Mouse (Mus musculus) MEL (cell line): ENCODE results near the gene Mroh7. TPM values are rescaled to one million over a fixed set of nuclear protein-coding genes. Genes with fewer than 3 reads are reported as not detected.

Experiments
- DNase-seq: peaks from one replicate; pipeline ENCODE4 v3.0.0; 2011; ENCODE audit warnings: low read depth, low spot score
- H3K27ac ChIP-seq: 2 replicates; pipeline ENCODE4 v1.5.1; 2012; ENCODE audit warnings: low read depth, mild to moderate bottlenecking, control low read depth, low read length, moderate library complexity; ENCODE audit not compliant: control insufficient read depth
- H3K27me3 ChIP-seq, 2 experiments: fragments of 150-350 bp in 1 of 2; sonication (generic) in 1 of 2; 2 replicates each; pipeline ENCODE4 v1.6.1; 2012; ENCODE audit warnings: low read length in 2 of 2, mild to moderate bottlenecking in 2 of 2, improper control_type of control experiment in 1 of 2, moderate library complexity in 1 of 2; ENCODE audit not compliant: insufficient read depth in 2 of 2, control insufficient read depth in 1 of 2
- H3K36me3 ChIP-seq, 2 experiments: 2 replicates each; pipeline ENCODE4 v1.6.1; 2012 to 2014; ENCODE audit warnings: low read length in 2 of 2, improper control_type of control experiment in 1 of 2, inconsistent platforms in 1 of 2, mild to moderate bottlenecking in 1 of 2; ENCODE audit not compliant: insufficient read depth in 2 of 2, control insufficient read depth in 1 of 2
- H3K4me1 ChIP-seq, 2 experiments: fragments of 150-350 bp in 1 of 2; sonication (generic) in 1 of 2; 2 replicates each; pipeline ENCODE4 v1.6.1; 2012; ENCODE audit warnings: low read length in 2 of 2, improper control_type of control experiment in 1 of 2, mild to moderate bottlenecking in 1 of 2; ENCODE audit not compliant: insufficient read depth in 2 of 2, control insufficient read depth in 1 of 2
- H3K4me3 ChIP-seq, 2 experiments: fragments of 150-350 bp in 1 of 2; sonication (generic) in 1 of 2; 2 replicates each; pipeline ENCODE4 v1.5.1; 2012; ENCODE audit warnings: low read depth in 2 of 2, low read length in 2 of 2, mild to moderate bottlenecking in 2 of 2, moderate library complexity in 2 of 2, control low read depth in 1 of 2, improper control_type of control experiment in 1 of 2; ENCODE audit not compliant: control insufficient read depth in 1 of 2, insufficient read depth in 1 of 2
- H3K79me2 ChIP-seq: 2 replicates; pipeline ENCODE4 v1.6.1; 2012; ENCODE audit warnings: mild to moderate bottlenecking, low read length, moderate library complexity; ENCODE audit not compliant: control insufficient read depth, poor library complexity, insufficient read depth
- H3K9ac ChIP-seq: 2 replicates; pipeline ENCODE4 v1.6.1; 2012; ENCODE audit warnings: low read depth, mild to moderate bottlenecking, control low read depth, low read length, moderate library complexity; ENCODE audit not compliant: control insufficient read depth, poor library complexity, severe bottlenecking
- H3K9me3 ChIP-seq: fragments of 150-350 bp; sonication (generic); replicated peaks from 2 replicates; pipeline ENCODE4 v1.6.1; 2012; ENCODE audit warnings: mild to moderate bottlenecking, low read length, improper control_type of control experiment, moderate library complexity; ENCODE audit not compliant: insufficient read depth
- CHD2 ChIP-seq: IDR thresholded peaks from 2 replicates; pipeline ENCODE4 v1.6.1; 2011; ENCODE audit warnings: low read length, improper control_type of control experiment
- CTCF ChIP-seq, 3 experiments: IDR thresholded peaks in 2 of 3; conservative IDR thresholded peaks in 1 of 3; 2 replicates each; pipeline ENCODE4 v1.5.1; 2011 to 2012; ENCODE audit warnings: low read length in 3 of 3, low read depth in 2 of 3, mild to moderate bottlenecking in 2 of 3, improper control_type of control experiment in 1 of 3, inconsistent platforms in 1 of 3, mixed read lengths in 1 of 3, moderate library complexity in 1 of 3; ENCODE audit not compliant: control insufficient read depth in 1 of 3, insufficient read depth in 1 of 3, poor library complexity in 1 of 3, severe bottlenecking in 1 of 3
- EP300 ChIP-seq, 2 experiments: IDR thresholded peaks; 2 replicates each; pipeline ENCODE4 v1.6.1; 2011; ENCODE audit warnings: improper control_type of control experiment in 2 of 2, low read length in 2 of 2, low read depth in 1 of 2, mild to moderate bottlenecking in 1 of 2
- ETS1 ChIP-seq: IDR thresholded peaks from 2 replicates; pipeline ENCODE4 v1.6.1; 2012; ENCODE audit warnings: low read depth, mild to moderate bottlenecking, inconsistent platforms, low read length, improper control_type of control experiment, moderate library complexity
- GABPA ChIP-seq: IDR thresholded peaks from 2 replicates; pipeline ENCODE4 v1.6.1; 2012; ENCODE audit warnings: low read depth, mild to moderate bottlenecking, inconsistent platforms, low read length, improper control_type of control experiment, moderate library complexity
- GATA1 ChIP-seq: IDR thresholded peaks from 2 replicates; pipeline ENCODE4 v1.6.1; 2011; ENCODE audit warnings: low read depth, low read length, improper control_type of control experiment
- JUND ChIP-seq: IDR thresholded peaks from 2 replicates; pipeline ENCODE4 v1.6.1; 2011; ENCODE audit warnings: low read depth, mild to moderate bottlenecking, improper control_type of control experiment, low read length
- KAT2A ChIP-seq: conservative IDR thresholded peaks from 2 replicates; pipeline ENCODE4 v1.6.1; 2012; ENCODE audit warnings: low read depth, low read length, improper control_type of control experiment, inconsistent platforms
- MAZ ChIP-seq: IDR thresholded peaks from 2 replicates; pipeline ENCODE4 v1.6.1; 2012; ENCODE audit warnings: low read depth, mild to moderate bottlenecking, inconsistent platforms, low read length, improper control_type of control experiment
- MEF2A ChIP-seq: IDR thresholded peaks from 2 replicates; pipeline ENCODE4 v1.6.1; 2014; ENCODE audit warnings: low read depth, mild to moderate bottlenecking, inconsistent platforms, low read length, improper control_type of control experiment; ENCODE audit not compliant: poor library complexity, insufficient replicate concordance, severe bottlenecking; ENCODE audit errors: extremely low read depth
- MXI1 ChIP-seq: IDR thresholded peaks from 2 replicates; pipeline ENCODE4 v1.6.1; 2011; ENCODE audit warnings: mild to moderate bottlenecking, low read depth, low read length, improper control_type of control experiment
- MYC ChIP-seq: IDR thresholded peaks from 2 replicates; pipeline ENCODE4 v1.6.1; 2011; ENCODE audit warnings: low read depth, mild to moderate bottlenecking, low read length, improper control_type of control experiment, moderate library complexity
- NRF1 ChIP-seq: IDR thresholded peaks from 2 replicates; pipeline ENCODE4 v1.6.1; 2014; ENCODE audit warnings: low read depth, mild to moderate bottlenecking, inconsistent platforms, low read length, improper control_type of control experiment, moderate library complexity; ENCODE audit not compliant: poor library complexity, insufficient read depth, severe bottlenecking
- POLR2A ChIP-seq, 2 experiments: IDR thresholded peaks; 2 replicates each; pipeline ENCODE4 v1.6.1; 2011 to 2012; ENCODE audit warnings: low read length in 2 of 2, mild to moderate bottlenecking in 2 of 2, control low read depth in 1 of 2, improper control_type of control experiment in 1 of 2, low read depth in 1 of 2, moderate library complexity in 1 of 2; ENCODE audit not compliant: control insufficient read depth in 1 of 2, insufficient read depth in 1 of 2, poor library complexity in 1 of 2
- POLR2AphosphoS2 ChIP-seq: IDR thresholded peaks from 2 replicates; pipeline ENCODE4 v1.6.1; 2011; ENCODE audit warnings: low read length, improper control_type of control experiment
- POLR2AphosphoS5 ChIP-seq: IDR thresholded peaks from 2 replicates; pipeline ENCODE4 v1.6.1; 2012; ENCODE audit warnings: low read depth, borderline replicate concordance, mild to moderate bottlenecking, inconsistent platforms, low read length, moderate library complexity, mixed read lengths
- SIN3A ChIP-seq: IDR thresholded peaks from 2 replicates; pipeline ENCODE4 v1.6.1; 2012; ENCODE audit warnings: low read length, improper control_type of control experiment, inconsistent platforms
- SMC3 ChIP-seq: IDR thresholded peaks from 2 replicates; pipeline ENCODE4 v1.6.1; 2011; ENCODE audit warnings: low read depth, low read length, improper control_type of control experiment
- TAL1 ChIP-seq: IDR thresholded peaks from 2 replicates; pipeline ENCODE4 v1.6.1; 2012; ENCODE audit warnings: mild to moderate bottlenecking, inconsistent platforms, low read length, moderate library complexity, mixed read lengths
- TBP ChIP-seq: IDR thresholded peaks from 2 replicates; pipeline ENCODE4 v1.8.0; 2011; ENCODE audit warnings: low read depth, low read length, improper control_type of control experiment
- UBTF ChIP-seq: IDR thresholded peaks from 2 replicates; pipeline ENCODE4 v1.6.1; 2012; ENCODE audit warnings: low read depth, mild to moderate bottlenecking, inconsistent platforms, low read length, improper control_type of control experiment, moderate library complexity, borderline replicate concordance; ENCODE audit not compliant: insufficient read depth
- USF1 ChIP-seq: IDR thresholded peaks from 2 replicates; pipeline ENCODE4 v1.6.1; 2014; ENCODE audit warnings: low read depth, mild to moderate bottlenecking, inconsistent platforms, low read length, improper control_type of control experiment, moderate library complexity
- USF2 ChIP-seq, 2 experiments: IDR thresholded peaks; 2 replicates each; pipeline ENCODE4 v1.6.1; 2011 to 2012; ENCODE audit warnings: improper control_type of control experiment in 2 of 2, low read length in 2 of 2, borderline replicate concordance in 1 of 2, inconsistent platforms in 1 of 2, low read depth in 1 of 2, mild to moderate bottlenecking in 1 of 2; ENCODE audit not compliant: insufficient read depth in 1 of 2
- ZNF384 ChIP-seq: IDR thresholded peaks from 2 replicates; pipeline ENCODE4 v1.6.1; 2012; ENCODE audit warnings: low read depth, mild to moderate bottlenecking, inconsistent platforms, low read length, improper control_type of control experiment
- polyA plus RNA-seq, 2 experiments: library from polyadenylated mRNA; stranded (reverse) in 1 of 2; unstranded in 1 of 2; fragments of >175 nt in 1 of 2; fragments of >200 nt in 1 of 2; gene quantifications; 2 replicates each; pipeline versions ENCODE4 v1.2.1 to v1.2.4; 2012; ENCODE audit warnings: low replicate concordance in 2 of 2, low read depth in 1 of 2; ENCODE audit not compliant: insufficient read length in 2 of 2, insufficient read depth in 1 of 2, missing spikeins in 1 of 2
- total RNA-seq: library from RNA; depleted of rRNA; stranded (reverse); fragments of 300-350 nt; gene quantifications from 2 replicates; pipeline ENCODE4 v1.2.3, GENCODE M21; 2012

Mroh7 gene
- total and polyA plus RNA-seq, 3 experiments = 0.03 TPM; not detected in 2

DNA sequence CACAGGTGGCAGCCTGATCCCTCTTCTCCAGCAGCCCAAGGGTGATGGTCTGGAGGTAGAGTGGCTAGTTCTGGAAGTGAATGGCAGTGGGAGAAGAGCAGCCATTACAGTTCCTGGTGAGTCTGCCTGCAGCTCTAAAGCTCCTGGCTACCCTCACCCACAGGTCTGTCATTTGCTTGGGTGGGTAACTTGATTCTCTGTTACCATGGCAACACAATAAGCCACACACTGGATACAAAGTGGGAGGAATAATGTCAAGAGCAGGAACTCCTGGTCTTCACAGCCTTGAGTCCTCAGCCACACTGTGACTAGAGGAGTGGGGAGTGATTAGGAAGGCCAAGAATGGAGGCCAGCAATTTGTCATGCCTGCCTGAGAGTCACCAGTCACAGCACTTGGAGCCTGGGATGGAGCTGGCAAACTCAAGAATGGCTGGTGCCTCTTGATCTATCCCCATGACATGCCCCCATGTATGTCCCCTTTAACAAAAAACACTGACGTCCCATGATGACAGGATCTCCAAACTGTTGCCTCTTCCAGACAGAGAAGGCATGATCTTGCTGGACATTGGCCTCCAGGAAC is 16.4 kb upstream of the Mroh7 start:
- Histone ChIP-seq H3K9ac (no peak overlapping the region), H3K4me3 (no peak overlapping the region), H3K4me1 (no peaks in the 10 kb centered on the region), H3K27ac (no peak overlapping the region), H3K36me3 (no peaks in the 10 kb centered on the region), H3K27me3 (no peaks in the 10 kb centered on the region), H3K79me2 (no peaks in the 10 kb centered on the region), H3K9me3 (no peaks in the 10 kb centered on the region)
- no peak for TF ChIP-seq GABPA
- TF ChIP-seq MAZ = no peak
- TF ChIP-seq MEF2A = no peak
- no peak for TF ChIP-seq GATA1
- no peak for TF ChIP-seq CHD2
- no peak for TF ChIP-seq USF2 (IDR thresholded peaks at IDR 0.05; ENCODE audit: borderline replicate concordance in 1 of 2, insufficient read depth in 1 of 2, low read depth in 1 of 2, low read length in 2 of 2)
- no peak for DNase-seq

GRCm38 (mm10) chr4:106745862-106746261 is 15.1 kb upstream of the Mroh7 start:
- TF ChIP-seq POLR2AphosphoS2 (no peak), CTCF (IDR thresholded peaks at IDR 0.05 in 2 of 3, conservative IDR thresholded peaks at IDR 0.05 in 1 of 3; ENCODE audit: control insufficient read depth in 1 of 3, insufficient read depth in 1 of 3, low read depth in 2 of 3, low read length in 3 of 3, poor library complexity in 1 of 3, severe bottlenecking in 1 of 3) (no peak), ETS1 (no peak), NRF1 (no peak), JUND (no peak), USF1 (no peak), TAL1 (no peak)

GRCm38 (mm10) chr4:106737904-106738303 is 7.2 kb upstream of the Mroh7 start:
- Histone ChIP-seq H3K27ac (no peak overlapping the region), H3K27me3 (peaks cover 0 to 2% of the 10 kb centered on the region in 2 experiments; a peak in 1 of 4 replicates), H3K9me3 (no peaks in the 10 kb centered on the region), H3K4me3 (no peak overlapping the region), H3K36me3 (no peaks in the 10 kb centered on the region), H3K4me1 (no peaks in the 10 kb centered on the region), H3K9ac (no peak overlapping the region), H3K79me2 (no peaks in the 10 kb centered on the region)
- TF ChIP-seq MYC (no peak), MEF2A (no peak), SIN3A (no peak), POLR2AphosphoS5 (no peak), EP300 (IDR thresholded peaks at IDR 0.05; ENCODE audit: low read depth in 1 of 2, low read length in 2 of 2) (no peak), GATA1 (no peak), UBTF (no peak), USF2 (IDR thresholded peaks at IDR 0.05; ENCODE audit: borderline replicate concordance in 1 of 2, insufficient read depth in 1 of 2, low read depth in 1 of 2, low read length in 2 of 2) (no peak), ZNF384 (no peak), NRF1 (no peak), TAL1 (no peak), SMC3 (no peak), CTCF (IDR thresholded peaks at IDR 0.05 in 2 of 3, conservative IDR thresholded peaks at IDR 0.05 in 1 of 3; ENCODE audit: control insufficient read depth in 1 of 3, insufficient read depth in 1 of 3, low read depth in 2 of 3, low read length in 3 of 3, poor library complexity in 1 of 3, severe bottlenecking in 1 of 3) (no peak), POLR2A (IDR thresholded peaks at IDR 0.05; ENCODE audit: control insufficient read depth in 1 of 2, insufficient read depth in 1 of 2, low read depth in 1 of 2, low read length in 2 of 2, poor library complexity in 1 of 2) (no peak), ETS1 (no peak), GABPA (no peak), TBP (no peak), KAT2A (no peak), POLR2AphosphoS2 (no peak), MXI1 (no peak)
- no peak for DNase-seq

More at GRCm38 (mm10) chr4:106745862-106746261, 15.1 kb upstream of the Mroh7 start:
- Histone ChIP-seq H3K4me3 (no peak overlapping the region), H3K4me1 (no peaks in the 10 kb centered on the region), H3K27ac (no peak overlapping the region), H3K36me3 (no peaks in the 10 kb centered on the region), H3K9ac (no peak overlapping the region), H3K9me3 (no peaks in the 10 kb centered on the region), H3K79me2 (no peaks in the 10 kb centered on the region), H3K27me3 (no peaks in the 10 kb centered on the region)
- no peak for DNase-seq
